In genomic region chr1:90913231-90913630, GRCm38 (mm10) we compare ENCODE assay signal across 26 mouse cellular contexts. TPM values are rescaled to one million over a fixed set of nuclear protein-coding genes. Genes with fewer than 3 reads are reported as not detected.
"Had no signal": no experiment of that assay in that cellular context is flagged by ENCODE, and none has a peak within 500 bp of the region (broad histone marks: within the 10 kb centered on the region; RNA-seq: fewer than 3 reads in every experiment).

No protein-coding gene starts in this region.

- H3K9me3 ChIP-seq: midbrain, embryonic 10.5 days; midbrain, embryonic 12.5 days; midbrain, embryonic 15.5 days; neural tube, embryonic 13.5 days; neural tube, embryonic 15.5 days had no signal

- H3K27me3 ChIP-seq: midbrain, embryonic 15.5 days had no signal

- ATAC-seq: midbrain, embryonic 15.5 days had no signal

- H3K9ac ChIP-seq: lung, embryonic 14.5 days; midbrain, embryonic 12.5 days; midbrain, embryonic 15.5 days; neural tube, embryonic 13.5 days; neural tube, embryonic 15.5 days had no signal

- H3K36me3 ChIP-seq: midbrain, embryonic 10.5 days; midbrain, embryonic 12.5 days; midbrain, embryonic 15.5 days; neural tube, embryonic 13.5 days; neural tube, embryonic 15.5 days had no signal

- DNase-seq: lung, adult 18-20 months; lung, embryonic 14.5 days; lung, postnatal 10 days; retina, postnatal 1 day; right cerebral cortex, adult 18-20 months; right cerebral cortex, postnatal 25 days; right cerebral cortex, postnatal 4 days; spleen, adult 18-20 months; thymus, adult 18-20 months; thymus, postnatal 14 days; thymus, postnatal 36 days had no signal

- H3K4me2 ChIP-seq: lung, embryonic 14.5 days; midbrain, embryonic 12.5 days; midbrain, embryonic 15.5 days; neural tube, embryonic 13.5 days; neural tube, embryonic 15.5 days had no signal

- H3K4me3 ChIP-seq: midbrain, embryonic 10.5 days; midbrain, embryonic 12.5 days; midbrain, embryonic 15.5 days; myocyte; neural tube, embryonic 13.5 days; neural tube, embryonic 15.5 days had no signal

- H3K27ac ChIP-seq: midbrain, embryonic 10.5 days; midbrain, embryonic 12.5 days; midbrain, embryonic 15.5 days; neural tube, embryonic 13.5 days; neural tube, embryonic 15.5 days had no signal

RNA-seq across cellular contexts. Expression of gene Mlph, which starts 1.7 kb away (rescaled TPM):
- total RNA-seq: megakaryocyte, adult 5-6 weeks; megakaryocyte-erythroid progenitor cell, adult 5-6 weeks had no signal

RNA-seq across cellular contexts. Expression of gene Prlh, which starts 39.7 kb away (rescaled TPM):
- total RNA-seq: megakaryocyte, adult 5-6 weeks; megakaryocyte-erythroid progenitor cell, adult 5-6 weeks had no signal
- polyA plus RNA-seq: liver, embryonic 16.5 days; lung, embryonic 14.5 days; lung, embryonic 16.5 days; midbrain, embryonic 10.5 days; midbrain, embryonic 12.5 days; midbrain, embryonic 15.5 days; myocyte; neural tube, embryonic 11.5 days; neural tube, embryonic 13.5 days; neural tube, embryonic 15.5 days; small intestine, adult 2 months; stomach, embryonic 14.5 days; stomach, embryonic 16.5 days; thymus, postnatal 0 days had no signal

RNA-seq across cellular contexts. Expression of gene Rab17, which starts 56.2 kb away (rescaled TPM):
- total RNA-seq: megakaryocyte, adult 5-6 weeks had no signal
- polyA plus RNA-seq: midbrain, embryonic 10.5 days; midbrain, embryonic 12.5 days; myocyte; neural tube, embryonic 15.5 days had no signal
